Mouse (Mus musculus) c-Kit-negative CD71-positive TER-119-positive erythroid progenitor cells, embryonic 14.5 days (primary cell): ENCODE data around the gene Rtn4rl1.
A peak's percentile ranks its signal among the peaks of the same experiment; 100 is the strongest.

Experiments used
- DNase-seq: peaks from one replicate; pipeline ENCODE4 v3.0.0-alpha.2; 2013; ENCODE audit warnings: low read depth, low spot score

The Rtn4rl1 gene

GRCm38 (mm10) chr11:75184986-75185385 lies 8.6 kb upstream of the Rtn4rl1 start:
- no peak for DNase-seq

- DNase-seq = no peak
Measured at GRCm38 (mm10) chr11:75189713-75190370, 3.7 kb upstream of the Rtn4rl1 start.

GRCm38 (mm10) chr11:75190371-75190724 lies 3.2 kb upstream of the Rtn4rl1 start:
- DNase-seq = peak; percentile 62

GRCm38 (mm10) chr11:75190905-75191441 lies 2.6 kb upstream of the Rtn4rl1 start, which contains the start of gene Dph1:
Gene Dph1 (minus strand): TSS chr11:75191241.
- no peak for DNase-seq

GRCm38 (mm10) chr11:75191841-75192240 lies 1.7 kb upstream of the Rtn4rl1 start:
- no peak for DNase-seq

- no peak for DNase-seq
Measured at GRCm38 (mm10) chr11:75192336-75193214, 1.0 kb upstream of the Rtn4rl1 start.

GRCm38 (mm10) chr11:75194121-75194849 lies 702 bp downstream of the Rtn4rl1 start:
- no peak for DNase-seq

- no peak for DNase-seq
Measured at GRCm38 (mm10) chr11:75194850-75195461, 1.4 kb downstream of the Rtn4rl1 start.

GRCm38 (mm10) chr11:75196131-75196530 lies 2.5 kb downstream of the Rtn4rl1 start:
- DNase-seq = no peak

- DNase-seq = no peak
Measured at GRCm38 (mm10) chr11:75197956-75198355, 4.4 kb downstream of the Rtn4rl1 start.

- no peak for DNase-seq
Measured at GRCm38 (mm10) chr11:75198792-75199191, 5.2 kb downstream of the Rtn4rl1 start.

- DNase-seq = no peak
Measured at GRCm38 (mm10) chr11:75199951-75200350, 6.4 kb downstream of the Rtn4rl1 start.

- DNase-seq = no peak
Measured at GRCm38 (mm10) chr11:75200935-75201334, 7.4 kb downstream of the Rtn4rl1 start.

GRCm38 (mm10) chr11:75201721-75202120 lies 8.1 kb downstream of the Rtn4rl1 start:
- no peak for DNase-seq

- DNase-seq = no peak
Measured at GRCm38 (mm10) chr11:75203926-75204325, 10.3 kb downstream of the Rtn4rl1 start.

GRCm38 (mm10) chr11:75204472-75204871 lies 10.9 kb downstream of the Rtn4rl1 start:
- DNase-seq = no peak

GRCm38 (mm10) chr11:75206347-75206746 lies 12.8 kb downstream of the Rtn4rl1 start:
- DNase-seq = no peak

GRCm38 (mm10) chr11:75209363-75209762 lies 15.8 kb downstream of the Rtn4rl1 start:
- no peak for DNase-seq

GRCm38 (mm10) chr11:75210093-75210492 lies 16.5 kb downstream of the Rtn4rl1 start:
- no peak for DNase-seq

- DNase-seq = no peak
Measured at GRCm38 (mm10) chr11:75210755-75211154, 17.2 kb downstream of the Rtn4rl1 start.

GRCm38 (mm10) chr11:75212031-75212667 lies 18.6 kb downstream of the Rtn4rl1 start:
- DNase-seq = no peak
